Mouse (Mus musculus): ENCODE measurements at regions not wholly inside any gene's neighbourhood (a gene's known extent, or its start where the extent isn't known, plus 50 kb on each side); places are given as distances from the start of the nearest gene placed in this dataset.

- TF ChIP-seq MYOG (IDR thresholded peaks at IDR 0.05; ENCODE audit: control insufficient read depth in 1 of 3, insufficient read depth in 1 of 3, insufficient read length in 2 of 3, low read depth in 2 of 3): no peak
- TF ChIP-seq REST (IDR thresholded peaks at IDR 0.05; ENCODE audit: insufficient read depth, insufficient read length): no peak
- TF ChIP-seq MYOD1 (IDR thresholded peaks at IDR 0.05; ENCODE audit: control insufficient read depth in 1 of 3, insufficient read length in 2 of 3, low read depth in 2 of 3): no peak
- TF ChIP-seq SRF (IDR thresholded peaks at IDR 0.05; ENCODE audit: control insufficient read depth, insufficient read length, low read depth): no peak
- no peak for TF ChIP-seq TCF12 (IDR thresholded peaks at IDR 0.05; ENCODE audit: insufficient read depth, poor library complexity, severe bottlenecking)
- Histone ChIP-seq H3K36me3 (ENCODE audit: control insufficient read depth, insufficient read depth) (no peaks in the 10 kb centered on the region), H3K4me2 (ENCODE audit: low read depth) (no peak overlapping the region), H3K79me2 (ENCODE audit: control insufficient read depth, insufficient read depth) (no peaks in the 10 kb centered on the region), H3K27me3 (ENCODE audit: control insufficient read depth, insufficient read depth, insufficient read length) (no peaks in the 10 kb centered on the region), H3ac (ENCODE audit: control insufficient read depth, insufficient read length) (no peak overlapping the region), H3K4me3 (no peak overlapping the region)
These were observed 528.3 kb upstream of the Zic4 start for GRCm38 (mm10) chr9:90833743-90834539.

- H3K4me3 ChIP-seq: no peak overlapping the region
- TF ChIP-seq USF1 (IDR thresholded peaks at IDR 0.05; ENCODE audit: low read depth) (no peak), MYOG (IDR thresholded peaks at IDR 0.05; ENCODE audit: control insufficient read depth in 1 of 3, insufficient read depth in 1 of 3, insufficient read length in 2 of 3, low read depth in 2 of 3) (no peak), MAX (IDR thresholded peaks at IDR 0.05; ENCODE audit: low read depth) (no peak), POLR2AphosphoS2 (IDR thresholded peaks at IDR 0.05; ENCODE audit: insufficient read length, low read depth) (no peak), TCF3 (IDR thresholded peaks at IDR 0.05; ENCODE audit: insufficient read length, low read depth) (no peak), REST (IDR thresholded peaks at IDR 0.05; ENCODE audit: insufficient read depth, insufficient read length) (no peak), POLR2A (IDR thresholded peaks at IDR 0.05; ENCODE audit: insufficient read length, low read depth) (no peak), CEBPB (IDR thresholded peaks at IDR 0.05; ENCODE audit: insufficient read depth, poor library complexity, severe bottlenecking) (no peak), TCF12 (IDR thresholded peaks at IDR 0.05; ENCODE audit: insufficient read depth, poor library complexity, severe bottlenecking) (no peak), MYOD1 (IDR thresholded peaks at IDR 0.05; ENCODE audit: control insufficient read depth in 1 of 3, insufficient read length in 2 of 3, low read depth in 2 of 3) (no peak), E2F4 (IDR thresholded peaks at IDR 0.05; ENCODE audit: insufficient read depth) (no peak)
- no peak overlapping the region for H3K4me2 ChIP-seq (ENCODE audit: low read depth)
- H3K27me3 ChIP-seq (ENCODE audit: control insufficient read depth, insufficient read depth, insufficient read length): no peaks in the 10 kb centered on the region
- no peaks in the 10 kb centered on the region for H3K79me2 ChIP-seq (ENCODE audit: control insufficient read depth, insufficient read depth)
- no peaks in the 10 kb centered on the region for H3K36me3 ChIP-seq (ENCODE audit: control insufficient read depth, insufficient read depth)
- no peak overlapping the region for H3ac ChIP-seq (ENCODE audit: control insufficient read depth, insufficient read length)
These were observed 523.9 kb upstream of the Zic4 start for GRCm38 (mm10) chr9:90838184-90838926.

- TF ChIP-seq TCF3 (IDR thresholded peaks at IDR 0.05; ENCODE audit: insufficient read length, low read depth) (no peak), POLR2A (IDR thresholded peaks at IDR 0.05; ENCODE audit: insufficient read length, low read depth) (no peak)
- Histone ChIP-seq H3K4me2 (ENCODE audit: low read depth) (no peak overlapping the region), H3K79me2 (ENCODE audit: control insufficient read depth, insufficient read depth) (no peaks in the 10 kb centered on the region), H3K36me3 (ENCODE audit: control insufficient read depth, insufficient read depth) (no peaks in the 10 kb centered on the region), H3K27me3 (ENCODE audit: control insufficient read depth, insufficient read depth, insufficient read length) (no peaks in the 10 kb centered on the region), H3ac (ENCODE audit: control insufficient read depth, insufficient read length) (no peak overlapping the region), H3K4me3 (no peak overlapping the region)
These were observed 511.2 kb upstream of the Zic4 start for GRCm38 (mm10) chr9:90851044-90851443.

- Histone ChIP-seq H3K27me3 (ENCODE audit: control insufficient read depth, insufficient read depth, insufficient read length) (no peaks in the 10 kb centered on the region), H3K4me2 (ENCODE audit: low read depth) (no peak overlapping the region), H3K79me2 (ENCODE audit: control insufficient read depth, insufficient read depth) (no peaks in the 10 kb centered on the region), H3K36me3 (ENCODE audit: control insufficient read depth, insufficient read depth) (no peaks in the 10 kb centered on the region), H3K4me3 (no peak overlapping the region), H3ac (ENCODE audit: control insufficient read depth, insufficient read length) (no peak overlapping the region)
- no peak for TF ChIP-seq MYOG (IDR thresholded peaks at IDR 0.05; ENCODE audit: control insufficient read depth in 1 of 3, insufficient read depth in 1 of 3, insufficient read length in 2 of 3, low read depth in 2 of 3)
- no peak for TF ChIP-seq CEBPB (IDR thresholded peaks at IDR 0.05; ENCODE audit: insufficient read depth, poor library complexity, severe bottlenecking)
- no peak for TF ChIP-seq MYOD1 (IDR thresholded peaks at IDR 0.05; ENCODE audit: control insufficient read depth in 1 of 3, insufficient read length in 2 of 3, low read depth in 2 of 3)
- TF ChIP-seq E2F4 (IDR thresholded peaks at IDR 0.05; ENCODE audit: insufficient read depth): no peak
- TF ChIP-seq POLR2A (IDR thresholded peaks at IDR 0.05; ENCODE audit: insufficient read length, low read depth): no peak
- TF ChIP-seq USF1 (IDR thresholded peaks at IDR 0.05; ENCODE audit: low read depth): no peak
- TF ChIP-seq REST (IDR thresholded peaks at IDR 0.05; ENCODE audit: insufficient read depth, insufficient read length): no peak
These were observed 490.6 kb upstream of the Zic4 start for GRCm38 (mm10) chr9:90871636-90872035.

- H3K4me3 ChIP-seq: no peak overlapping the region
- no peaks in the 10 kb centered on the region for H3K27me3 ChIP-seq (ENCODE audit: control insufficient read depth, insufficient read depth, insufficient read length)
- H3K36me3 ChIP-seq (ENCODE audit: control insufficient read depth, insufficient read depth): no peaks in the 10 kb centered on the region
- no peak for TF ChIP-seq REST (IDR thresholded peaks at IDR 0.05; ENCODE audit: insufficient read depth, insufficient read length)
- TF ChIP-seq POLR2AphosphoS2 (IDR thresholded peaks at IDR 0.05; ENCODE audit: insufficient read length, low read depth): no peak
- no peak for TF ChIP-seq POLR2A (IDR thresholded peaks at IDR 0.05; ENCODE audit: insufficient read length, low read depth)
- TF ChIP-seq TCF3 (IDR thresholded peaks at IDR 0.05; ENCODE audit: insufficient read length, low read depth): no peak
- TF ChIP-seq SRF (IDR thresholded peaks at IDR 0.05; ENCODE audit: control insufficient read depth, insufficient read length, low read depth): no peak
- no peak for TF ChIP-seq MAX (IDR thresholded peaks at IDR 0.05; ENCODE audit: low read depth)
- TF ChIP-seq MYOD1 (IDR thresholded peaks at IDR 0.05; ENCODE audit: control insufficient read depth in 1 of 3, insufficient read length in 2 of 3, low read depth in 2 of 3): no peak
- no peak for TF ChIP-seq CEBPB (IDR thresholded peaks at IDR 0.05; ENCODE audit: insufficient read depth, poor library complexity, severe bottlenecking)
- no peak for TF ChIP-seq E2F4 (IDR thresholded peaks at IDR 0.05; ENCODE audit: insufficient read depth)
- no peak for TF ChIP-seq MYOG (IDR thresholded peaks at IDR 0.05; ENCODE audit: control insufficient read depth in 1 of 3, insufficient read depth in 1 of 3, insufficient read length in 2 of 3, low read depth in 2 of 3)
- TF ChIP-seq TCF12 (IDR thresholded peaks at IDR 0.05; ENCODE audit: insufficient read depth, poor library complexity, severe bottlenecking): no peak
- TF ChIP-seq USF1 (IDR thresholded peaks at IDR 0.05; ENCODE audit: low read depth): no peak
- no peaks in the 10 kb centered on the region for H3K79me2 ChIP-seq (ENCODE audit: control insufficient read depth, insufficient read depth)
- no peak overlapping the region for H3K4me2 ChIP-seq (ENCODE audit: low read depth)
- H3ac ChIP-seq (ENCODE audit: control insufficient read depth, insufficient read length): no peak overlapping the region
These were observed 477.7 kb upstream of the Zic4 start for GRCm38 (mm10) chr9:90884467-90884866.
